Mouse (Mus musculus) embryonic fibroblast, embryonic 13.5 days (primary cell): ENCODE data around the gene Pik3ip1.

Experiments
- CTCF ChIP-seq: IDR thresholded peaks from 2 replicates; pipeline ENCODE4 v1.5.1; 2011; ENCODE audit warnings: mild to moderate bottlenecking, control low read depth, low read length, moderate library complexity, borderline replicate concordance; ENCODE audit not compliant: insufficient read depth
- POLR2A ChIP-seq: IDR thresholded peaks from 2 replicates; pipeline ENCODE4 v1.6.1; 2011; ENCODE audit warnings: low read depth, mild to moderate bottlenecking, control low read depth, low read length, moderate library complexity

DNA sequence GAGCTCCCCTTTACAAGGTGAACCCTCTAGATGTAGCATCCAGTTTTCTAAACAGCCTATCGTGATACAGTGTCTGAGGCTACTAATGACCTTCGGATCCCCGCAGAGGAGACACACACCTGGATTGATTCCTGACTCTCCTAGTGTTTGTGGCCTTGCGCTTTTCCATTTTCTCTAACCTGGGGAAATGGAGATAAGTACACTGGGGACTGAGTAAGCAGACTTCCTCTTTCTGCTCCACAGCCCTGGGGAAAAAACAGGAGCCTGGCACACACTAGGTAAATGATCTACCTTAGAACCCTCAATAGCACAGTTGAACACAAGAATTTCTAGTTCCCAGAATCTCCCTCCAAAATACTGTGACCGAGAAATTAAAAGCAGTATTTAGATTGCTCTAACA is 42.3 kb upstream of the Pik3ip1 start:
- TF ChIP-seq CTCF (no peak), POLR2A (no peak)
